Mouse (Mus musculus) adrenal gland, postnatal 10 days (tissue): Measurements from ENCODE around the gene Podn. TPM values are rescaled to one million over a fixed set of nuclear protein-coding genes. Genes with fewer than 3 reads are reported as not detected.

Experiments
- microRNA-seq: library from miRNA; unstranded; fragments of <30 nt; microRNA quantifications from one replicate; pipeline ENCODE4 v1.2.0, GENCODE M21; 2021
- total RNA-seq, 2 experiments: library from RNA; stranded (reverse); gene quantifications; 2 replicates each; pipeline ENCODE4 v1.2.3; 2021

The Podn gene
- total RNA-seq, 2 experiments from 2014 or later = 7.0 to 7.4 TPM

Small RNAs within 50 kb of the gene (microRNA-seq; reads per million reads assigned to microRNA genes)
- not detected for gene Mir6397

Other genes with a start within 250 kb of the Podn start
- 10 to 100 TPM; 83.6 to 86.1 TPM for gene Magoh, start 216.7 kb downstream of the Podn start, total RNA-seq
- 10 to 100 TPM; 68.6 to 80.0 TPM for gene 0610037L13Rik, start 206.6 kb downstream of the Podn start, total RNA-seq
- gene Cpt2, start 172.8 kb downstream of the Podn start, total RNA-seq = 100 to 1,000 TPM; 269 to 277 TPM
- under 1 TPM; 0.15 to 0.39 TPM for gene Slc1a7, start 128.1 kb downstream of the Podn start, total RNA-seq
- gene Scp2, start 48.6 kb upstream of the Podn start, total RNA-seq = 100 to 1,000 TPM; 444 to 569 TPM
- 10 to 100 TPM; 29.1 to 33.8 TPM for gene Echdc2, start 69.0 kb upstream of the Podn start, total RNA-seq
- 1 to 10 TPM in 1 of 2 experiments, under 1 TPM in 1; 0.91 to 1.2 TPM for gene Zyg11a, start 121.6 kb upstream of the Podn start, total RNA-seq
- 10 to 100 TPM; 29.5 to 35.4 TPM for gene Zyg11b, start 204.7 kb upstream of the Podn start, total RNA-seq
- gene Coa7, start 231.7 kb upstream of the Podn start, total RNA-seq = 10 to 100 TPM; 56.1 to 61.8 TPM